Mouse (Mus musculus): ENCODE results near the gene Megf6.

- TF ChIP-seq POLR2A (IDR thresholded peaks at IDR 0.05; ENCODE audit: insufficient read depth, low read length) (no peak), CTCF (IDR thresholded peaks at IDR 0.05; ENCODE audit: low read depth, low read length) (no peak), EP300 (IDR thresholded peaks at IDR 0.05; ENCODE audit: insufficient read depth, low read depth, low read length) (no peak)
These were observed 40.9 kb downstream of the Megf6 start for GRCm38 (mm10) chr4:154211459-154211858.
